Mouse (Mus musculus) neural tube, embryonic 14.5 days (tissue): Measurements from ENCODE around the gene Dhrs2. TPM values are rescaled to one million over a fixed set of nuclear protein-coding genes. Genes with fewer than 3 reads are reported as not detected.

Experiments used
- ATAC-seq: fragments of 200-750 bp; cut with Nextera tagmentation; 2 replicates; pipeline ENCODE4 v1.8.0; 2017; ENCODE audit warnings: low read depth, mild to moderate bottlenecking, moderate TSS enrichment, moderate library complexity
- H3K27ac ChIP-seq: fragments of 300-500 bp; sonication (generic); 2 replicates; pipeline ENCODE4 v1.5.1; 2014; ENCODE audit warnings: low read depth, mild to moderate bottlenecking, control low read depth, low read length, moderate library complexity, mixed read lengths
- H3K27me3 ChIP-seq: fragments of 300-500 bp; sonication (generic); 2 replicates; pipeline ENCODE4 v1.6.1; 2014; ENCODE audit warnings: low read length; ENCODE audit not compliant: control insufficient read depth, insufficient read depth
- H3K36me3 ChIP-seq: fragments of 300-500 bp; sonication (generic); 2 replicates; pipeline ENCODE4 v1.6.1; 2014; ENCODE audit warnings: low read length, mixed read lengths; ENCODE audit not compliant: control insufficient read depth, insufficient read depth
- H3K4me1 ChIP-seq: fragments of 300-500 bp; sonication (generic); 2 replicates; pipeline ENCODE4 v1.6.1; 2014; ENCODE audit warnings: low read length; ENCODE audit not compliant: control insufficient read depth, insufficient read depth
- H3K4me2 ChIP-seq: fragments of 300-500 bp; sonication (generic); 2 replicates; pipeline ENCODE4 v1.6.1; 2014; ENCODE audit warnings: mild to moderate bottlenecking, low read depth, low read length, control low read depth
- H3K4me3 ChIP-seq: fragments of 300-500 bp; sonication (generic); 2 replicates; pipeline ENCODE4 v1.5.1; 2014; ENCODE audit warnings: low read depth, low read length, control low read depth, mixed read lengths
- H3K9ac ChIP-seq: fragments of 300-500 bp; sonication (generic); replicated peaks from 2 replicates; pipeline ENCODE4 v1.6.1; 2014; ENCODE audit warnings: low read depth, mild to moderate bottlenecking, control low read depth, low read length, mixed read lengths
- H3K9me3 ChIP-seq: fragments of 300-500 bp; sonication (generic); 2 replicates; pipeline ENCODE4 v1.6.1; 2016; ENCODE audit warnings: low read length; ENCODE audit not compliant: control insufficient read depth
- WGBS: fragments of 180-500 bp; shearing (Covaris S2); extraction: QIAGEN DNeasy Blood & Tissue Kit; methylation state at CpG from one replicate; pipeline ENCODE4 v1.1.7; 2014; 5-methylcytosine and 5-hydroxymethylcytosine counted together
- polyA plus RNA-seq: library from polyadenylated mRNA; unstranded; fragments of >200 nt; fragmentation: Nextera tagmentation; extraction: Ambion mirVana; gene quantifications from 2 replicates; pipeline ENCODE4 v1.2.1, GENCODE M21; 2014

The Dhrs2 gene
- polyA plus RNA-seq, 1 experiment from 2014 or later, result 1.0 TPM

DNA sequence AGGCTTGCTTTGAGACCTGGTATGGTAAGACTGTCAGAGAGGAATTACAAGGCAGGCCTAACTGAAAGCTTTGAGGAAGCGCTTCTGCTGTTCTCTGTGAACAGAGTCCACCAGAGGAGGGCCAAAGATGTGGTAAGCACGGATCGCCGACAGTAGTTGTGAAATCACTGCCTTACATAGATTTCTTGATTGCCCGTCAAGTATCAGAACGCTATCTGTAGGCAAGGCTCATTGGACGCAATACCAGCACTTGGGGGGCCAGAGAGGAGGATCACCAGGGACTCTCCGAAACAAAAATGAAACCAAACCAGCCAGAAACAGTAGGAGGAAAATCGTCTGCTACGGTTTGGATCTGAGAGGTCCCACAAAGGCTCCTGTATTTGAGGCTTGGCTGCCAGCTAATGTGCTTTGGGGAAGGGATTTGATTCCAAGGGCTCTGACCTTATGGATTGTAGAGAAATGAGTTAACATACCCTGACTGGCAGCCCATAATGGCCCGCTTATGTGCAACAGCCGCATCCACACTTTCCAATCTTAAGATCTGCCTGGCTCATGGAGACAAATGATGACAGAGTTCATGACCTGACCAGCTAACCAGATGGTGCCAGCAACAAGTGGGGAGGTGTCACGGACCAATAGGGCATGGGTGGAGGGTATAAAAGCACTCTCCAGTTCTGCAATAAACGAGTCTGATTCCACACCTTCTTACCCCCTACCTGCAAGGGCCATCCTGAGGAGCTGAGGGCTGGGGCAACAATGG lies 27.8 kb upstream of the Dhrs2 start:
- no peak overlapping the region for H3K9ac ChIP-seq
- no peaks in the 10 kb centered on the region for H3K27me3 ChIP-seq
- H3K4me2 ChIP-seq, result no peak overlapping the region
- ATAC-seq, result no peak
- H3K9me3 ChIP-seq, result no peaks in the 10 kb centered on the region
- no peak overlapping the region for H3K27ac ChIP-seq
- H3K36me3 ChIP-seq, result no peaks in the 10 kb centered on the region
- peaks cover 5% of the 10 kb centered on the region; the same call in 1 of the 2 replicates for H3K4me1 ChIP-seq
- no peak overlapping the region for H3K4me3 ChIP-seq
- WGBS, result 67% methylated on average over 14 of the region's 14 CpGs

DNA sequence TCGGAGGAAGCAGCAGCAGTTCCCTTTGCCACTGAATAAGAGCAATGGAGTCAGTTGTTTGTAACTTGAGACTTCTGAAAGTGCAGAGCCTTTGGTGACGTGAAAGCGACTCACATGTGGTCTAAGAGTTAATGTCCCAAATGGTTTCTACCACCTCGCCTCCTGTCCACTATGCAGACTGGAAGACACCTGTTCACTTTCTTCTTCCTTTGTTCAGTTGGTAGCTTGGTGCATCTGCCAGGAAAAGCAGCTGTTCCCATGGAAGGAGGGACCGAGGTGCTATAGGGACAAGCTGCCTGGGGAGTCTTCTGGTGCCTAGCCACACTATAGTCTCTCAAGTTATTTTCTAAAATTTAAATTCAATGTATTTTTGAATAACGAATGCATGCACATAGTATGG lies 27.0 kb upstream of the Dhrs2 start:
- H3K9ac ChIP-seq, result no peak overlapping the region
- no peaks in the 10 kb centered on the region for H3K9me3 ChIP-seq
- 49% methylated on average over 6 of the region's 6 CpGs for WGBS

DNA sequence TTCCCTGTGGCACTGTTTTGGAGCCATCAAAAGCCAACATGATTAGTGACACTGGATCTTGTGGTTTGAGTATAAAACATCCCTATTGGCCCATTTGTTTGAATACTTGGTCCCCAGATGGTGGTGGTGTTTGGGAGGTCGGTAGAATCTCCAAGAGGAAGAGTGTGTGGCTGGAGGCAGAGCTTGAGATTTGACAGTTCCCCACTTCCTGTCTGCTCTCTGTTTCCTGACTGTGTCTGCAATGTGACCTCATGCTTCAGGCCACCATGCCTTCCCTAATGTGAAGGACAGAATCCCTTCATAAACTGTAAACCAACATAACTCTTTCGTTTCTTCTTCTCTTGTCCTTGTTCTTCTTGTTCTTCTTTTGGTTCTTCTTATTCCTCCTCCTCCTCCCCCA lies 24.7 kb upstream of the Dhrs2 start:
- Histone ChIP-seq H3K27ac (no peak overlapping the region), H3K4me2 (no peak overlapping the region), H3K4me3 (no peak overlapping the region), H3K9ac (no peak overlapping the region), H3K36me3 (no peaks in the 10 kb centered on the region), H3K27me3 (no peaks in the 10 kb centered on the region), H3K9me3 (no peaks in the 10 kb centered on the region), H3K4me1 (no peaks in the 10 kb centered on the region)
- 65% methylated on average over 2 of the region's 2 CpGs for WGBS
- no peak for ATAC-seq

More for the DNA sequence above, 27.0 kb upstream of the Dhrs2 start:
- no peak overlapping the region for H3K4me3 ChIP-seq
- H3K4me1 ChIP-seq, result no peaks in the 10 kb centered on the region
- ATAC-seq, result no peak
- H3K27me3 ChIP-seq, result no peaks in the 10 kb centered on the region
- H3K36me3 ChIP-seq, result no peaks in the 10 kb centered on the region
- H3K27ac ChIP-seq, result no peak overlapping the region
- H3K4me2 ChIP-seq, result no peak overlapping the region

DNA sequence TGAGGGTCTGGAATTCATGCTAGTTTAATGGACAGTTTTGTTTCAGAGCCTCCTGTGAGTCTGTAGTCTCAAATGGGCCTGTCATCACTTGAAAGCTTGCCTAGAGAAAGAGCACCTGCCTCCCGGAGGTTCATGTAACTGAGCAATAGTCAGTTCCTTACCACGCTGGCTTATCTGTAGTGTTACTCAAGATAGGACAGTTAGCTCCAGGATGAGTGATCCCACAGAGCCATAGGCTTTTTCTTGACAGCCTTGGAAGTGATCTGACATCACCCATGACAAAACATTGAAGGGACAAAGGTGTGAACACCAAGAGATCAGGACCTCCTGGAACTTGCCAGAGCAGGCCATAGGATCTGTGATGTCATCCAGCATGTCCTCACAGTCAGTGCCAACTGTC lies 23.6 kb upstream of the Dhrs2 start:
- H3K4me3 ChIP-seq, result no peak overlapping the region
- H3K27me3 ChIP-seq, result no peaks in the 10 kb centered on the region
- no peaks in the 10 kb centered on the region for H3K4me1 ChIP-seq
- H3K36me3 ChIP-seq, result no peaks in the 10 kb centered on the region
- no peak overlapping the region for H3K9ac ChIP-seq
- no peaks in the 10 kb centered on the region for H3K9me3 ChIP-seq
- ATAC-seq, result no peak
- no peak overlapping the region for H3K27ac ChIP-seq
- 89% methylated on average over 2 of the region's 2 CpGs for WGBS
- no peak overlapping the region for H3K4me2 ChIP-seq

DNA sequence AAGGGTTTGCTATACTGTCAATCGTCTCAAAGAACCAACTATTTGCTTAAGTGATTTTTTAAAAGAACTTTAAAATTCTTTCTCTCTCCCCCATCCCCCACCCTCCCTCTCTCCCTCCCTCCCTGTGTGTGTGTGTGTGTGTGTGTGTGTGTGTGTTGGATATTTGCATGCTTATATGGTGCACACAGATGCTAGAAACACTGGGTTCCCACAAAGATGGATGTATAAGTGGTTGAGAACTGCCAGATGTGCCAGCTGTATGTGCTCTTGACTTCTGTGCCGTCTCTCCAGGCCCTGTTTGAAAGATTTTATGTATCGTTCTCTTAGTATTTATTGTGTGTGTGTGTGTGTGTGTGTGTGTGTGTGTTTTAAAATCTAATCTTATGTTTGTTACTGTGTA lies 17.3 kb upstream of the Dhrs2 start:
- Histone ChIP-seq H3K9me3 (no peaks in the 10 kb centered on the region; the same call in 1 of the 2 replicates), H3K4me3 (no peak overlapping the region), H3K27me3 (no peaks in the 10 kb centered on the region), H3K9ac (no peak overlapping the region), H3K4me2 (no peak overlapping the region), H3K36me3 (no peaks in the 10 kb centered on the region), H3K27ac (no peak overlapping the region), H3K4me1 (0 out of 2 replicates have a peak, but pooled peaks cover 6% of the 10 kb centered on the region)
- ATAC-seq, result peak; percentile 66; the same call in 1 of the 2 replicates
- WGBS, result 81% methylated on average over 3 of the region's 3 CpGs

DNA sequence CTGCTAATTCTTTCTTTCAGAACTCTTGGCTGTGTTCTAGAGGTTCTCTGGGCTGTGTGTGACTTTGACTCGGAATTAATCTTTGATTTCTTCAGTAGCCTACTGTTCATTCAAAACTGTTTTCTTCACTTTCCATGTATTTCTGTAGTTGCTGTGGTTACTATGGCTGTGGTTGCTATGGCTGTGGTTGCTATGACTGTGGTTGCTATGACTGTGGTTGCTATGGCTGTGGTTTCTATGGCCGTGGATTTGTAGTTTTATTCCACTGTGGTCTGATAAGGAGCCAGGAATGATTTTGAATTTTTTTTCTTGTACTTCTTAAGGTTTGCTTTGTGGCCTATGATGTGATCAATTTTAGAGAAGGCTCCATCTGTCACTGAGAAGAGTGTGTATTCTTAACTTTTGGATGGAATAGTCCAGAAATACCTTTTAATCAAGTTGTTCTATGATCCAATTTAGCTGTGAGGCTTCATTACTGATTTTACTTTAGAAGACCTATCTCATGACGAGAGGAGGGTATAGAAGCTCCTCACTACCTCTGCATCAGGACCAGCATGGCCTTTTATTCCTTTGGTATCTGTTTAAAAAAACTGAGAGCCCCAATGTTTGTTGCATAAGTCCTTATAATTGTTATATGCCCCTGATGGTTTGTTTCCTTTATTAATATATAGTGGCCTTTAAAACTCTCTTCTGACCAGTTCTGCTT lies 16.6 kb upstream of the Dhrs2 start:
- Histone ChIP-seq H3K27me3 (no peaks in the 10 kb centered on the region), H3K36me3 (no peaks in the 10 kb centered on the region), H3K4me2 (no peak overlapping the region), H3K9ac (no peak overlapping the region), H3K4me3 (no peak overlapping the region), H3K4me1 (0 out of 2 replicates have a peak, but pooled peaks cover 6% of the 10 kb centered on the region), H3K9me3 (no peaks in the 10 kb centered on the region; the same call in 1 of the 2 replicates), H3K27ac (no peak overlapping the region; the same call in 1 of the 2 replicates)
- peak; percentile 96 for ATAC-seq
- 33% methylated on average over 3 of the region's 3 CpGs for WGBS

DNA sequence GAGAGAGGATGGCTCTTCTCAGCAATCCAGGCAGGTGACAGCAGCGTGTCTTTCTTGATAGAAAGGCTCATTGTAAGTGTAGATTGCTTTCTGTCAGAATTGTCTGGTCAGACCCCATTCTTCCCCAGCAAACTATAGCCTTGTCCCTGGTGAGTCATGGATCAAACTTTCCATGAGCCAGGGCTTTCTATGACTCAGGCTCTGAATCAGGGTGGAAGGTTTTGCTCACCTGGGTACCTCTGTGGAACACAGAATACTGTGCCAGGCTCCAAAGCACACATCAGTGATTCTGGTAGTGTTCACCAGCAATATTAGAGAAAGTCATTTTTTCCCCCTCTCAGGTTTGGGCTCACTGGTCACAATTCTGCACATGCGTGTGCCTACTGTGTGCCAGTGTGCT lies 13.5 kb upstream of the Dhrs2 start:
- Histone ChIP-seq H3K4me2 (no peak overlapping the region), H3K9ac (no peak overlapping the region), H3K9me3 (no peaks in the 10 kb centered on the region; the same call in 1 of the 2 replicates), H3K36me3 (no peaks in the 10 kb centered on the region), H3K27me3 (no peaks in the 10 kb centered on the region), H3K4me1 (0 out of 2 replicates have a peak, but pooled peaks cover 6% of the 10 kb centered on the region), H3K4me3 (no peak overlapping the region), H3K27ac (no peak overlapping the region)
- no peak for ATAC-seq
- WGBS, result 92% methylated on average over 2 of the region's 2 CpGs

DNA sequence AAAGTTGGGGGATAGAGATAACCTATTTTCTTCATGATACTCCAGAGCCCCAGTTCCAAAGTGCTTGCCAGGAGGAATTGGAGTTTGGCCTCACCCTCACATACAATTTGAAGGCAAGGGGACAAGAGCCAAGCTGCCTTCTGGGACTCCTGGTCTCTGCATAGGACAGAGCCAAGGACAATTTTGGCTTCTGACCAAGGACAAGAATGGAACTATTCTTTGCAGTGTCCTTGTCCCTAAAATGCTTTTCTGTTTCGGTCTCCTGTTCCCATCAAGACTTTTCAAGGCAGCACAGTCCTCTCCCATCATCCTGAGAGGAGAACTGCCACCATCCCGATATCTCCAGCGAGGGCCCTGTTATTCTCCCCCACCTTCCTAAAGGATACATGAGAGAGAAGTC lies 8.2 kb upstream of the Dhrs2 start:
- H3K4me3 ChIP-seq, result no peak overlapping the region
- WGBS, result 82% methylated on average over 3 of the region's 3 CpGs
- no peak for ATAC-seq

DNA sequence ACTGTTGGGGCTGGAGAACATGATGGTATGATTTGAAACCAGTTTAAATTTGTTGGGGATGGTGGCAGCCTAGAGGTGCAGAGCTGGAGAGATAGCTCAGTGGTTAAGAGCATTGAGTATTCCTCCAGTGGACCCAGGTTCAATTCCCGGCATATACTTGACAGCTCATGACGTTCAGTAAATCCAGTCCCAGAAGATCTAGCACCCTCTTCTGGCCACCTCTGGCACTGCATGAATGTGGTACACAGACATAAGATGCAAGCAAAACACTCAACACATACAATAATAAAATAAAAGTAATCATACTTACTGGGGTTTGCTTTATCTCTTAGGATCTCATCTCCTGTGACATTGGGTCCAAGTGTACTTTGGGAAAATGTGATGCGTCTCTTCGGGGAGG lies 7.3 kb upstream of the Dhrs2 start:
- no peaks in the 10 kb centered on the region for H3K27me3 ChIP-seq
- H3K27ac ChIP-seq, result no peak overlapping the region
- no peaks in the 10 kb centered on the region for H3K9me3 ChIP-seq
- no peak overlapping the region for H3K9ac ChIP-seq
- no peaks in the 10 kb centered on the region for H3K36me3 ChIP-seq
- no peak for ATAC-seq
- 59% methylated on average over 4 of the region's 4 CpGs for WGBS
- no peak overlapping the region for H3K4me3 ChIP-seq
- H3K4me2 ChIP-seq, result no peak overlapping the region
- no peaks in the 10 kb centered on the region for H3K4me1 ChIP-seq

More for the DNA sequence above, 8.2 kb upstream of the Dhrs2 start:
- no peak overlapping the region for H3K9ac ChIP-seq
- H3K27me3 ChIP-seq, result no peaks in the 10 kb centered on the region
- H3K36me3 ChIP-seq, result no peaks in the 10 kb centered on the region
- no peak overlapping the region for H3K27ac ChIP-seq
- H3K4me2 ChIP-seq, result no peak overlapping the region
- H3K9me3 ChIP-seq, result no peaks in the 10 kb centered on the region
- H3K4me1 ChIP-seq, result no peaks in the 10 kb centered on the region
